Mouse (Mus musculus) forebrain, embryonic 13.5 days (tissue): ENCODE data around the gene Hoxd13. TPM values are rescaled to one million over a fixed set of nuclear protein-coding genes. Genes with fewer than 3 reads are reported as not detected.

Experiments
- microRNA-seq: library from miRNA; unstranded; fragments of <30 nt; microRNA quantifications from one replicate; pipeline ENCODE4, GENCODE M21; 2016
- polyA plus RNA-seq: library from polyadenylated mRNA; unstranded; fragments of >200 nt; fragmentation: Nextera tagmentation; extraction: Ambion mirVana; gene quantifications from 2 replicates; pipeline ENCODE4 v1.2.1, GENCODE M21; 2015

Gene Hoxd13
- polyA plus RNA-seq, 1 experiment from 2014 or later, result not detected

Small RNA genes within 50 kb of the gene (microRNA-seq; reads per million reads assigned to microRNA genes)
- not detected for gene Gm44463

Other genes with a start within 250 kb of the Hoxd13 start
- gene Lnpk, start 88.9 kb upstream of the Hoxd13 start, polyA plus RNA-seq, result 50.3 and 54.0 TPM in 2 replicates
- not detected in 2 replicates for gene Evx2, start 8.8 kb upstream of the Hoxd13 start, polyA plus RNA-seq
- not detected in 2 replicates for gene Hoxd12, start 6.7 kb downstream of the Hoxd13 start, polyA plus RNA-seq
- gene Hoxd11, start 11.2 kb downstream of the Hoxd13 start, polyA plus RNA-seq, result not detected in 2 replicates
- gene Hoxd10, start 23.6 kb downstream of the Hoxd13 start, polyA plus RNA-seq, result not detected in 2 replicates
- gene Hoxd9, start 29.4 kb downstream of the Hoxd13 start, polyA plus RNA-seq, result not detected in 2 replicates
- not detected in 2 replicates for gene Hoxd8, start 36.3 kb downstream of the Hoxd13 start, polyA plus RNA-seq
- not detected in 2 replicates for gene Hoxd3, start 43.6 kb downstream of the Hoxd13 start, polyA plus RNA-seq
- not detected in 2 replicates for gene Hoxd4, start 43.6 kb downstream of the Hoxd13 start, polyA plus RNA-seq
- not detected in 2 replicates for gene Gm28230, start 58.4 kb downstream of the Hoxd13 start, polyA plus RNA-seq
- gene Hoxd1, start 94.7 kb downstream of the Hoxd13 start, polyA plus RNA-seq, result not detected in 2 replicates
- gene Mtx2, start 157.5 kb downstream of the Hoxd13 start, polyA plus RNA-seq, result 116 and 136 TPM in 2 replicates